Mouse (Mus musculus) CH12.LX (cell line): Measurements from ENCODE around the gene Erg28.

Source experiments
- JUND ChIP-seq: conservative IDR thresholded peaks from 2 replicates; pipeline ENCODE4 v1.6.1; 2011; ENCODE audit warnings: low read depth, low read length, improper control_type of control experiment
- MAFK ChIP-seq: IDR thresholded peaks from 2 replicates; pipeline ENCODE4 v1.6.1; 2011; ENCODE audit warnings: low read length, improper control_type of control experiment; ENCODE audit not compliant: insufficient replicate concordance
- MEF2A ChIP-seq: IDR thresholded peaks from 2 replicates; pipeline ENCODE4 v1.6.1; 2014; ENCODE audit warnings: low read depth, mild to moderate bottlenecking, inconsistent platforms, low read length, improper control_type of control experiment, borderline replicate concordance

DNA sequence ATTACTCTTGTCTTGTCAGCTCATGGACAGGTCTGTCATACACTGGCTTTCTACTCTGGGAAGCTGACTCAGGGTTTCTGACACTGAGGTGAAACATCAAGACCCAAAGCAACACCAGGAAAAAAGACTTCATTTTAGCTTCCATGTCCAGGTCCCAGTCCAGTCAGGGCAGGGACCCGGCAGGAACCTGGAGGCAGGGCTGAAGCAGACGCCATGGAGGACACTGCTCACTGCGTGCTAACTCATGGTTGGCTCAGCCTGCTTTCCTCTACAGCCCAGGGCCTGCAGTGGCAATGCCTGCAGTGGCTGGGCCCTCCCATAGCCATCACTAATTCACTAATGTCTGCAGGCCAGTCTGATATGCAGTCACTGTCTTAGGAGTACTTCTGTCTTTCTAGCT is 4.5 kb upstream of the Erg28 start:
- TF ChIP-seq MAFK (no peak), JUND (no peak), MEF2A (no peak)
